Mouse (Mus musculus) midbrain, embryonic 12.5 days (tissue): ENCODE measurements around the gene Ephb3. TPM values are rescaled to one million over a fixed set of nuclear protein-coding genes. Genes with fewer than 3 reads are reported as not detected.
"Not testable (repeated sequence)": the region's sequence is repeated elsewhere in the genome, so short reads cannot be mapped to it uniquely, and the experiment has no call there.

Experiments
- ATAC-seq: fragments of 200-750 bp; cut with Nextera tagmentation; 2 replicates; pipeline ENCODE4 v1.8.0; 2017; ENCODE audit warnings: low read depth, moderate TSS enrichment, moderate library complexity; ENCODE audit not compliant: low FRiP score
- H3K27ac ChIP-seq: fragments of 300-500 bp; sonication (generic); replicated peaks from 2 replicates; pipeline ENCODE4 v1.5.1; 2016; ENCODE audit warnings: mild to moderate bottlenecking
- H3K27me3 ChIP-seq: fragments of 300-500 bp; sonication (generic); 2 replicates; pipeline ENCODE4 v1.6.1; 2016; ENCODE audit warnings: mild to moderate bottlenecking
- H3K36me3 ChIP-seq: fragments of 300-500 bp; sonication (generic); 2 replicates; pipeline ENCODE4 v1.6.1; 2016
- H3K4me1 ChIP-seq: fragments of 300-500 bp; sonication (generic); 2 replicates; pipeline ENCODE4 v1.6.1; 2016
- H3K4me2 ChIP-seq: fragments of 300-500 bp; sonication (generic); replicated peaks from 2 replicates; pipeline ENCODE4 v1.6.1; 2016; ENCODE audit warnings: mild to moderate bottlenecking, moderate library complexity
- H3K4me3 ChIP-seq: fragments of 300-500 bp; sonication (generic); 2 replicates; pipeline ENCODE4 v1.5.1; 2016; ENCODE audit warnings: mild to moderate bottlenecking
- H3K9ac ChIP-seq: fragments of 300-500 bp; sonication (generic); replicated peaks from 2 replicates; pipeline ENCODE4 v1.6.1; 2016; ENCODE audit warnings: mild to moderate bottlenecking, moderate library complexity
- H3K9me3 ChIP-seq: fragments of 300-500 bp; sonication (generic); 2 replicates; pipeline ENCODE4 v1.6.1; 2016; ENCODE audit warnings: mild to moderate bottlenecking
- WGBS: fragments of 180-500 bp; shearing (Covaris S2); methylation state at CpG from one replicate; pipeline ENCODE4 v1.1.7; 2016; 5-methylcytosine and 5-hydroxymethylcytosine counted together
- polyA plus RNA-seq: library from polyadenylated mRNA; unstranded; fragments of >200 nt; fragmentation: Nextera tagmentation; extraction: Ambion mirVana; gene quantifications from 2 replicates; pipeline ENCODE4 v1.2.1, GENCODE M21; 2016

Ephb3 gene
- 23.6 and 24.2 TPM in 2 replicates for polyA plus RNA-seq

DNA sequence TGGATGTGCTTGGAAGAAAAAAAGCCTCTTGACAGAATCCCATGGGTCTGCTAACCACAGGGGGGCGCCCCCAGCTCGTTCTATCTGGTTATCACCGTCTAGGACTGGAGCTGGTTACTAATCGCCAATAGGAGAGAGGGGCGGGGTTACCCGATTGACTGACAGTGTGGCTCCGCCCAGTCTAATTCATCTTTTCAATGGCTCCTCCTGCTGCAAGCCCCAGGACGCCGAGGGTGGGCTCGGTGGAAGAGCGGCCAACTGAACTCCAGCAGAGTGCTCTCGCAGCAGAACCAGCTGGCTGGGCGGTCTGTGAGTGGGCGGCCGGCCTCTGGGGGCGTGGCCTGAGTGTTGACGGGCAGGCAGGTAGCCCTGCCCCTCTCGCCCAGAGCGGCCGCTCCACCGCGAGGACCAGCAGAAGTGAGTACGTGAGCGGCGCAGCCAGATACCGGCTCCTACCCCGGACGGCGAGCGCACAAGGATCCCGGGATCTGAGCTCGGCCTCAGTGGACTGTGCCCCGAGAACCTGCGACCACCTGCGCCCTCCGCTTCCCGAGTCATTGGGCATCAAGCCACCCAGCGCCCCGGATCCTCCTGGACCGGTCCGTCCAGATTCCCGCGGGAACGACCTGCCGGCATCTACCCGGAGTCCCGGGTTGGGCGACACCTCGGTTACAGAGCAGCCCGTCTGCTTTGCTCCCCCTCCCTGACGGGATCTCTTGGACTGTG, at the start of gene Ephb3:
Gene Ephb3, plus strand, starts transcription at position 389 of the 726 bp plus-strand sequence.
- Histone ChIP-seq H3K36me3 (no peaks in the 10 kb centered on the region), H3K9me3 (no peaks in the 10 kb centered on the region), H3K27me3 (0 out of 2 replicates have a peak, but pooled peaks cover 10% of the 10 kb centered on the region), H3K4me1 (peaks cover 31% of the 10 kb centered on the region), H3K4me3 (peak within 1 kb of the TSS; percentile 90), H3K9ac (peak within 1 kb of the TSS; percentile 93), H3K4me2 (peak within 1 kb of the TSS; percentile 78), H3K27ac (peak within 1 kb of the TSS; percentile 80)
- 0% methylated on average over 51 of the region's 51 CpGs for WGBS
- ATAC-seq: peak; percentile 98

DNA sequence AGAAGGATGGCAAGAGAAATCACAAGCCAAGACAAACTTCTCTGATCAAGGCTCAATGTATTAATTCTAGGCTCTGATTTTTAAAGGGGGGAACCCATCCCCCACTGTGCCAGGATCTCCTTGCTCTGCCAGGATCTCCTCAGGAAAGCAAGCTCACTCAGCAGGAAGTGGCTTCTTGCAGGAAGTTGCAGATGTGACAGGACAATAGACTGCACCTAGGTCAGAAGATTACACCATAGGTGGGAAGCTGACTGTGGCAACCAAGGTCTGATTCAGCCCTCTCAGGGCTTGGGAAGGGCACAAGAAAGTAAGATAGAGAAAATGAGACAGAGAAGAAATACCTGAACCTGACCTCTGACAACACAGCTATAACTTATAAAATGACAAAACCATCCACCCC, 48.3 kb upstream of the Ephb3 start:
- not testable (repeated sequence) for H3K9ac ChIP-seq, H3K4me3 ChIP-seq, H3K4me2 ChIP-seq

DNA sequence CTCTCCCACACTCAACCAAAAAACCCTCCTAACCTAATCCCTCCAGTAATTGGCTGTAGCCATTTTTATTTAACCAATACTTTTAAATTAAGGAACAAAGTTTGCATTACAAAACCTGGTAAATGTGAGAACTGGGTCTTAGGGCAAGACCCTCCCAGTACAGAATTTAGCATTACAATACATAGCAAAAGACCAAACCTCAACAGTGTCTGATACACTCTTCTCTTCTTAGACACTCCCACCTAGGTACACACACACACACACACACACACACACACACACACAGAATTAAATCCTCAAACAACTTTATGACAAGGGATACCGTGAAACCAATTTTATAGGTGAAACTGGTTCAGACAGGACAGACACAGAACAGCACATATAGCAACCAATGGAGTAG, 45.3 kb upstream of the Ephb3 start:
- H3K9ac ChIP-seq, H3K9me3 ChIP-seq, H3K4me2 ChIP-seq, H3K36me3 ChIP-seq, H3K27me3 ChIP-seq, H3K4me1 ChIP-seq, H3K27ac ChIP-seq, H3K4me3 ChIP-seq, ATAC-seq: not testable (repeated sequence)
- WGBS: 97% methylated on average over 1 of the region's 1 CpGs

More for the DNA sequence above, 48.3 kb upstream of the Ephb3 start:
- not testable (repeated sequence) for H3K9me3 ChIP-seq, ATAC-seq, H3K36me3 ChIP-seq, H3K27ac ChIP-seq, H3K27me3 ChIP-seq, H3K4me1 ChIP-seq

DNA sequence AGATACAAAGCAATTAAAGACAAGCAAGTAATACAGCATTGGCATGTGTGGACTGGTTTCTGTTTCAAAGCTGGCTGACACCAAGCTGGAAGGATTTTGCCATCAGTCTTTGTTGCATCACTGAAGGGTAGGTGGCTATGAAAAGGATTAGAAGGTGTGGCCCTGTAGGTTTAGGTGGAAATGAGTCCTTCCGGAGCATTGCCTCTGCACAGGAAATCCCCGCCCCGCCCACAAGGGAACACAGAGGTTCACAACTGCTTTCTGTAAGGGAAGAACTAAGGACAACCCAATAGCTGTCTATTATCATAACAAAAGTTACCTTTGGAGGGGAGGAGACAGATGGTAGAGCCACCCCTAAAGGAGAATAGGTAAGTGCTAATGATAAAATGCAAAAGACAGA, 41.1 kb upstream of the Ephb3 start:
- H3K4me2 ChIP-seq, H3K27ac ChIP-seq, ATAC-seq, H3K36me3 ChIP-seq, H3K9me3 ChIP-seq, H3K9ac ChIP-seq, H3K4me3 ChIP-seq, H3K4me1 ChIP-seq, H3K27me3 ChIP-seq: not testable (repeated sequence)
- 88% methylated on average over 3 of the region's 3 CpGs for WGBS

DNA sequence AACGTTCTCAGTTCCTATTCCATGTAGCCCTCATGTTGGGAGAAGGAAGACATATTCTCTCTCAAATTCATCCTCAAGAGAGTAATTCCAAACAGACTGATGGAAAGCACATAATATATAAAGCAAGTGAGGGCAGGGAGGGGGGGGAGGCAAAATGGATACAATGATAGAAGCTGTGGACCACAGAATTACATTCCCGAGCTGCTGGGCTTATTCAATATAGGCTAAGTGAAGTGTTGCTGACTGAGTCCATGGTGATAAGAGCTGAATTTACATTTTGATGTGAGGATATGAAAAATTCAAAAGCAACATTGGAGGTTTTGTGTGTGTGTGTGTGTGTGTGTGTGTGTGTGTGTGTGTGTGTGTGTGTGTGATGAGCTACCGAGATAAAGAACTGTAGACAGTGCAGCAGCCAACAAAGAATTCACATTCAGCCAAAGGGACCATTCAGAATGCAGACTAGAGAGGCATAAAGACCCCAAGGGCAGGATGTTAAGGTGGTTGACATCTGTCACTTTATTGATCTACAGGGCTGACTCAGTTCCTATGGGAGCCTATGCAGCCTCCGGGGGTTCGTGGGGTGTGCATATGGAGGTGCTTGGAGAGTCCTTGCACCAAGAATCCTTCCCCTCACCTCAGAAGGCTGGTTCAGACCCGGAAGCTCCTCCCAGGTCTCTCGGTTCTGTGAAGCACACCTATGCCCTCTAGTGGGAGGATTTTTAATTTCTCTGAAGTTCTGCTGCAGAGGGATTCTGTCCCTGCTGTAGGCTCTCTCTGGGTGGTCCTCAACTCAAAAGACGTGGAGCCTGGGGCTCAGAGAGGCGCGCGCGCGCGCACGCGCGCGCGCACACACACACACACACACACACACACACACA, 39.0 kb upstream of the Ephb3 start:
- WGBS: 17% methylated on average over 14 of the region's 19 CpGs
- not testable (repeated sequence) for H3K9ac ChIP-seq, H3K36me3 ChIP-seq, H3K4me2 ChIP-seq, H3K27me3 ChIP-seq, H3K9me3 ChIP-seq, H3K27ac ChIP-seq, H3K4me3 ChIP-seq, H3K4me1 ChIP-seq
- peak; percentile 85; the same call in 1 of the 2 replicates for ATAC-seq

DNA sequence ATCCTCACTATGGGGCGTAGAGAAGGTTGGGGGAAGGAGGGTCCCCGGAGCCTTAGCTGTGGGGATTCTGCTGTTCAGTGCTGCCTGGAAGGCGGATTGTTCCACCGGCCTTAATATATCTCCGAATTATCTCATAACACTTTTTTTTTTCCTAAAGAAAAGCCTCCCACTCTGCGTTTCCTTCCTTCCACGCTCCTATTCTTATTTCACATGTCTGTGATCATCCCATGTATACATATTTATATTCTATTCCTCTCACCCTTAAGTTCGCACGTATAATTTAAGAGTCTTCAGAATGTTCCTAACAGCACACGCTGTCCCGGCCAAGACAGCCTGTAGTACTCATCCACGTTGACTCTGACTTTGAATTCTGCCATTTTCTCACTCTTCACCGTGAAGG, 35.8 kb upstream of the Ephb3 start:
- no peaks in the 10 kb centered on the region for H3K27me3 ChIP-seq
- H3K4me2 ChIP-seq: no peak overlapping the region
- H3K4me1 ChIP-seq: no peaks in the 10 kb centered on the region
- H3K4me3 ChIP-seq: no peak overlapping the region
- H3K27ac ChIP-seq: no peak overlapping the region
- no peaks in the 10 kb centered on the region for H3K9me3 ChIP-seq
- H3K36me3 ChIP-seq: no peaks in the 10 kb centered on the region
- no peak for ATAC-seq
- no peak overlapping the region for H3K9ac ChIP-seq
- WGBS: 88% methylated on average over 13 of the region's 13 CpGs

DNA sequence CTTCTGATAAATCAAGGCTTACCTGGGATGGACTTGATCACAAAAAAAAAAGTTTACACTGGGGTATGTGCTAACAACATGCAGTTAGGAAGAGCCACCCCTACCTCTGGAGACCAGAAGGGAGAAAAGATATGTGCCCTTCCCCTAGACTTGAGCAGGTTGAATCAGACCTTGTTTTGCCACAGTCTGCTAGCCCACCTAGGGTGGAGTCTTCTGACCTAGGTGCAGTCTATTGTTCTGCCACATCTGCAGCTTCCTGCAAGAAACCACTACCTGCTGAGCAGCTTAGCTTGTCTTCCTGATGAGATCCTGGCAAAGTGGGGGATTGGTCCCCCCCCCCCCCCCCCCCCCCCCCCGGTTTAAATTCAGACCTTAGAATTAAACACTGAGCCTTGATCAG, 29.3 kb upstream of the Ephb3 start:
- no CpG with 5 or more reads among the region's 1 CpGs for WGBS
- no peaks in the 10 kb centered on the region for H3K36me3 ChIP-seq

DNA sequence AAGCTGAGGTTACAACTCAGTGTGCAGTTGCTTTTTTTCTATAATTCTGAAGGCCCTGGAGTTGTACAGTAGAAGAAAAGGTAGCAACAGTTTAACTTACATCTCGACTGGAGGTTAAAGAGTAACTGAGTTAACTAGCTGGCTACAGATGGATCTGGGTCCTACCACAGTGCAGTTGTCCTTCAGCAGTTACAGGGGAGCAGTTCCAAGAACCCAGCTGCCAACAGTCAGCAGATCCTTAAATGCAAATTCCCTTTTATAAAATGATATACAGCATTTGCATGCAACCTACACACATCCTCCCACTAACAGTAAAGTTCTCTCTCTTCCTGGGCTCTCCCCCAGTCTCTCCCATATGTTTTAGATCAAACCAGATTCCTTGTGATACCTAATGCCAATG, 22.4 kb upstream of the Ephb3 start:
- Histone ChIP-seq H3K36me3 (no peaks in the 10 kb centered on the region), H3K27me3 (no peaks in the 10 kb centered on the region), H3K4me3 (no peak overlapping the region), H3K9ac (no peak overlapping the region), H3K9me3 (no peaks in the 10 kb centered on the region), H3K4me1 (no peaks in the 10 kb centered on the region), H3K27ac (no peak overlapping the region), H3K4me2 (no peak overlapping the region)
- 69% methylated on average over 1 of the region's 1 CpGs for WGBS
- no peak for ATAC-seq

More for the DNA sequence above, 29.3 kb upstream of the Ephb3 start:
- no peaks in the 10 kb centered on the region for H3K27me3 ChIP-seq
- no peaks in the 10 kb centered on the region for H3K9me3 ChIP-seq
- no peaks in the 10 kb centered on the region for H3K4me1 ChIP-seq
- no peak overlapping the region for H3K4me3 ChIP-seq
- no peak overlapping the region for H3K9ac ChIP-seq
- no peak for ATAC-seq
- H3K4me2 ChIP-seq: no peak overlapping the region
- H3K27ac ChIP-seq: no peak overlapping the region

DNA sequence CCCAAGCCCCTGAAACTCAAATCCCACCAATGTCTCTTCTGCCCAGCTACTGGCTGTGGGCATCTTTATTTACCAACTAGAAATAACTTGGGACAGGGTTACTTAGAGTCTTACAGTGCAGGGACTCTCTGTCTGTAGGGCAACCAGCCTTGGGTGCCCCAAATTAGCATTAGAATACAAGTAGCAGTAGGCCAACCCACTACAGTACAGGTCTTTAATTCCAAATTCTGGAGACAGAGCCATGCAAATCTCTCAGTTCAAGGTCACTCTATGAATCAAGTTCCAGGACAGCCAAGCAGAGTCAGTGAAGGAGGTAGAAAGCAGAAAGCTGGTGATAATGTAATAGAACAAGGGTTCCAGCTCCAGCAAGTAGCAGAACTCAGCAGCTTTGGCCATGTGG, 19.9 kb upstream of the Ephb3 start:
- Histone ChIP-seq H3K9ac (no peak overlapping the region), H3K27ac (no peak overlapping the region), H3K4me2 (no peak overlapping the region), H3K4me3 (no peak overlapping the region), H3K36me3 (no peaks in the 10 kb centered on the region), H3K27me3 (no peaks in the 10 kb centered on the region), H3K9me3 (no peaks in the 10 kb centered on the region), H3K4me1 (no peaks in the 10 kb centered on the region)
- no peak for ATAC-seq

DNA sequence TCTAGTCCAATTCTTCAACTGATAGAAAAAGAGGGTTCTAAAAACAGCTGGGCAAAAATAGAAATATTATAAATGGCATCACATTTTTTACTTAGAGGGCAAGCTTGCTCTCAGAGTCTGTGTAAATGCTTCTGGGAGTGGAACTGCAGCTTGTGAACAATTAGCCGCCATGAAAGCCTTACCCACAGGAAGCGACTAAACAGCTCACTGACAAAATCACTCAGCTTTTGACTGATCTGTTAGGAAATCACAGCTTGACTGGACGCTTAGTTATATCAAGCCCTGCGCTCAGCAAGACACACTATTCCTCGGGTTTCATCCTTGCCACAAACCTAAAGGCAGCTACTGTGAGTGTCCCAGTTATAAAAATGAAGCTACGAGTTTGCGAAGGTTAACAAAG, 17.0 kb upstream of the Ephb3 start:
- no peak for ATAC-seq
- Histone ChIP-seq H3K4me1 (no peaks in the 10 kb centered on the region), H3K4me2 (no peak overlapping the region), H3K4me3 (no peak overlapping the region), H3K9ac (no peak overlapping the region), H3K9me3 (no peaks in the 10 kb centered on the region), H3K27me3 (no peaks in the 10 kb centered on the region), H3K27ac (no peak overlapping the region), H3K36me3 (no peaks in the 10 kb centered on the region)
- 49% methylated on average over 7 of the region's 7 CpGs for WGBS

DNA sequence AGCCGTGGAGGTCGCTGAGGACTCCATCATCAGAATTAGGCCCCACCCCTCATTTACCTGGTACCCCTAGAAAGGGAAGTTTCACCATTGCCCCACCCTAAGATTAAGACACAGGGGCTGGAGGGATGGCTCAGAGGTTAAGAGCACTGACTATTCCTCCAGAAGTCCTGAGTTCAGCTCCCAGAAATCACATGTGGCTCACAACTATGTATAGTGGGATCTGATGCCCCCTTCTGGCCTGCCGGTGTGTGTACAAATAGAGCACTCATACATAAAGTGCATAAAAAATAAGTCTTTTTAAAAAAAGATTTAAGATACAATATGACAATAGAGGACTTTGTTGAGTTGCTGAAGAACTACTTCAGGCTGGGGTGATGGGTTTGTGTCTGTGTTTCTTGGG, 16.2 kb upstream of the Ephb3 start:
- H3K9ac ChIP-seq: no peak overlapping the region
- no peak for ATAC-seq

DNA sequence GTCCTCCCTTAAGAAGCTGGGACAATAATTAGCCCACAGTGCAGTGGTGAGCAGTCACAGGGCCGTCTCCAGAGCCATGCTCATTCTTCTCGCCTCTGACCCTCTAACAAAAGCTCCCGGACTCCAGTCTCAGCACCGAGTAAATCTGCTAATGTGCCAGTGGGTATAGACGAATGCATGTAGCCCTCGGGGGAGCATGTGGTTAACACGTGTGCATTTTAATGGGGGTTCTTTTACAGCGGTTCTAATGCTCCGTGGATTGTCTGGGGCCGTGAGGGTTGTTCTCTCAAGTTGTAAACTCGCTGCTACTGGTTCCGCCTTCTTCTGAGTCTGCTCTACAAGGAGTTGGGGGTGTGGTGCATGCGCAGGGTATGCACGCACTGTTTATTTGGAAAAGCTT, 13.0 kb upstream of the Ephb3 start:
- Histone ChIP-seq H3K27me3 (no peaks in the 10 kb centered on the region), H3K27ac (no peak overlapping the region), H3K4me2 (no peak overlapping the region), H3K4me3 (no peak overlapping the region), H3K9me3 (no peaks in the 10 kb centered on the region), H3K36me3 (no peaks in the 10 kb centered on the region), H3K9ac (no peak overlapping the region), H3K4me1 (no peaks in the 10 kb centered on the region)
- ATAC-seq: no peak
- WGBS: 67% methylated on average over 14 of the region's 14 CpGs

More for the DNA sequence above, 16.2 kb upstream of the Ephb3 start:
- no peak overlapping the region for H3K4me2 ChIP-seq
- H3K9me3 ChIP-seq: no peaks in the 10 kb centered on the region
- WGBS: 75% methylated on average over 3 of the region's 3 CpGs
- no peaks in the 10 kb centered on the region for H3K27me3 ChIP-seq
- H3K36me3 ChIP-seq: no peaks in the 10 kb centered on the region
- no peak overlapping the region for H3K27ac ChIP-seq
- H3K4me1 ChIP-seq: no peaks in the 10 kb centered on the region
- no peak overlapping the region for H3K4me3 ChIP-seq
